Mouse (Mus musculus) gastrocnemius, adult 18-20 months (tissue): Measurements from ENCODE around the gene AY074887. TPM values are rescaled to one million over a fixed set of nuclear protein-coding genes. Genes with fewer than 3 reads are reported as not detected.
A peak's percentile ranks its signal among the peaks of the same experiment; 100 is the strongest.
"Not testable (repeated sequence)": the region's sequence is repeated elsewhere in the genome, so short reads cannot be mapped to it uniquely, and the experiment has no call there.

Source experiments
- DNase-seq: peaks from one replicate; pipeline ENCODE4 v3.0.0; 2021; ENCODE audit warnings: low spot score
- long read RNA-seq, 2 experiments: library from polyadenylated mRNA; stranded (forward); transcript quantifications; one replicate each; pipeline ENCODE4 v2.0.0; 2021
- total RNA-seq, 2 experiments: library from RNA; stranded (reverse); gene quantifications; 2 replicates each; pipeline ENCODE4 v1.2.3; 2021

Gene AY074887
- not detected for total RNA-seq
- long read RNA-seq, experiment 1 = 0 reads
- long read RNA-seq, experiment 2 = 0 reads

- DNase-seq = peak; percentile 90
These were observed at the start of gene AY074887, which contains the start of gene Psma4 for GRCm38 (mm10) chr9:54950575-54951321. AY074887 (minus strand) TSS chr9:54950998. Psma4 (plus strand) TSS chr9:54950790.

DNA sequence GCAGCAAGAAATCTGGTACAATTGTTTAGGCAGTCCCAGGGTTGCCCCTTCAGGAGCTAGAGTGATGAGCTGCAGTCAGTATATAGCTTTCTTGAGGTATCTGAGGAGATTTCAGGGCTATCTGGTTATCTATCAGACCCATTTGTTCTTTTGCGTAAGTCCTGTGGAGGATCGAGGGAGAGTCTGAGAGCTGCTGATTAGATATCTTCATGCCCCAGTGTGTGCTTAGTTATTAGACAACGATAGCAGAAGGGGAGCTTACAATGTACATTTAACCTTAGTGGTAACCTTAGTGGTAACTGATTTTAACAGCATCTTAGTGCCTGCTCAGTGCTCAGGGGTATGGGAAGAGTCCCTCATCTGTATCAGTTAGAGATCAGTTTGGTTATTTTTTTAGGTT, 44.8 kb upstream of the AY074887 start:
- DNase-seq = no peak

GRCm38 (mm10) chr9:54994381-54994780, 43.6 kb upstream of the AY074887 start:
- no peak for DNase-seq

DNA sequence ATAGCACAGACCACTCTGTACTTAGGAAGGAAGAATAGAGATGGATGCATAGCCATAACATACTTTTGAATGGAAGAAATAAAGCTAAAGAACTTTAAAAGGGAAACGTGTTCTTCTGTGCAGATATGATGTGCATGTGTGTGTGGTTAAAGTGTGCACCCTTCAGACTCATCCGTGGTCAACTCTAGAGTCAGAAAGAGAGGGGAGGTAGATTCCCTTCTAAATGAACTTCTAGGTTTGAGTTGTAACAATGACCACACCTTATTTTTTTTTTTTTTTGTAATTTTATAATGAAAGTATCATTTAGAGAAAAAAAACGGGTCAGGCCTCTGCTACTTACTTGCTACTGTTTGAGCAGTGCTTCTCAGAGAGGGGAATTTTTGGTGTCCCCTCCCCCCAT, 39.6 kb upstream of the AY074887 start:
- DNase-seq = no peak

DNA sequence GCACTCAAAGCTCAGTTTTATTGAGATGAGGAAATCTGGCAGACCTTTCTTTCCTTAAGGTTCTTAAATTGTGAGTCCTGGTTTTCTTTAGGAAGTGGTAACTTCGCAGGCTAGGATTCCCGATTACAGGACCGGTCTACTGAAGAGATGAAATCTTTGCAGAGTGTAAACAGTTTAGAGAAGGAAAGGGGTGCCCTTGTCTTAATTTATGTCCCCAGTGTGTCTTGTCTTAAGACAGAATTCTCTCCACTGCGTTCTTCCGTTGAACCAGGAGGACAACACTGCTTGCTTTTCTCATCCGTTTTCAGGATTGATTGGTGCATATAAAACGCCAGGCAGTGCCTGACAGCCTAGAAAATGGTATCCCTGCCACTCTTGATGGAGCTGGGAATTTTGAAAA, 31.6 kb upstream of the AY074887 start:
- no peak for DNase-seq

DNA sequence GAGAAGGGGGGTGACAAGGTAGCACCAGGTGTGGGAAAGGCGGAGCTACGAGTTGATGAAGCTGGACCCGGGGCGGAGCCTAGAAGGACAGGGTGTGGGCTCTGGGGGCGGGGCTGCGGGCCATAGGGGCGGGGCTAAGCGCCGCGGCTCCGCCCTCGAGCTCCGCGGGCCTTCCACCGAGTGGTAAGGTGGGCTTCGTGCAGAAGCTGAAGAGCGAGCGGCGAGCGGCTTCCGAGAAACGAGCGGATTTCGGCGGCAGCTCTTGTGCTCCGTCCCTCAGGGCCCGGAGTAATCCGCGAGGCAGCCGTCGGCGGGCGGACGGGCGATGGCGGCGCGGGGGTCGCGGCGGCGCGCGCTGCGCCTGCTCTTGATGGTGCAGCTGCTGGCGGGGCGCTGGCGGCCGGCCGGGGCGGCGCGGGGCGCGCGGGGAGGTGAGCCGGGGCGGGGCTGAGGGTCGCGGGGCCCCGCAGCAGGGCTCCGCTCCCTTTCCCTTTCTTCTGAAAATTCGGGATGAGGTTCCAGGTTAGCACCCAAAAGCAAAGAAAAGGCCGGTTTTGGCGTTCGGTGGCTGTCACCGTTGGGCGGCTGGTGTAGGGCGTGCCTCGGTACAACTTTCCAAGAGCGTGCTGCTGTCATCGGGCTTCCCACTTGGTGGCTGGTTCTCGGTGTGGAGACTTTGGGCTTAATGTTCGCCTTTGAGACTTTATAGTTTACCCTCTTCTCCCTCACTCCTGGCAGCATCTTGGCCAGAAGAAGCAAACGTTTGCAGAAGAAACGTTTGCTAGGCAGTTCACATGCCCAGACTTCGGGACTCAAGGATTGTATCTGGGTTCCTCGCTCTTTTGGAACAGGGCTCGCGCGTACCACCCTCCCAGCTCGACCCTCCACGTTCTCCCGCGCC, 30.7 kb upstream of the AY074887 start:
- no peak for DNase-seq

GRCm38 (mm10) chr9:54980674-54981073, 29.9 kb upstream of the AY074887 start, which contains the start of gene Chrna5:
Chrna5 (plus strand) TSS chr9:54980880.
- no peak for DNase-seq

DNA sequence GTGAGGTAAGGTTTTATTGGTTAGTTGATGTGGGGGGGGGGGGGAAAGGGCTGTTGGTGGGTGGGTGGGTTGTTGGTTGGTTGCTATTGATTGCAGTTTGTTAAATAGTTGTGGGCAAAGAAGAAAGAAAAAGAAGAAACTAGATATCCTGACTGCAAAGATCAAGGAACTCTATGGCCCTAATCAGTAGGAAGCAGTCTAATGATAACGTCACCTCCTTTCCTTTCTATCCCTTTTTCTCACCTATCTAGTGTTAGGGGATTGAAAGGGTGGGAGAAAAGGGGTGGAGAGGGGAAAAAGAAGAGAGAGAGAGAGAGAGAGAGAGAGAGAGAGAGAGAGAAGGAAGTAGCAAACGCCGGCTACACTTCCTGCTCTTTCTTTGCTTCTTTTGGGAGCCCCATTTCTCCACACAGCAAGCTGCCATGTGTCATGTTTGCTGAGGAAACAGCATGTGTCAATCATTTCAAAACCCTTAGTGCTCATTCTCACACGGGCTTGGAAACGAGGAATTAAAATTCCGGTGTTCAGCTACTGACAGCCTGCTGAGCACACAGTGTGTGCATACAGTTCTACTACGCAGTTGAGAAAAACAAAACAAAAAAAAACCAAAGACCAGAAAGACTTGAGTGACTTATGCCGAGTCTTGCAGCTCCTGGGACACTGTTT, 19.3 kb upstream of the AY074887 start:
- no peak for DNase-seq

- no peak for DNase-seq
These were observed 12.9 kb upstream of the AY074887 start for GRCm38 (mm10) chr9:54963669-54964068.

GRCm38 (mm10) chr9:54961059-54961458, 10.3 kb upstream of the AY074887 start:
- no peak for DNase-seq

DNA sequence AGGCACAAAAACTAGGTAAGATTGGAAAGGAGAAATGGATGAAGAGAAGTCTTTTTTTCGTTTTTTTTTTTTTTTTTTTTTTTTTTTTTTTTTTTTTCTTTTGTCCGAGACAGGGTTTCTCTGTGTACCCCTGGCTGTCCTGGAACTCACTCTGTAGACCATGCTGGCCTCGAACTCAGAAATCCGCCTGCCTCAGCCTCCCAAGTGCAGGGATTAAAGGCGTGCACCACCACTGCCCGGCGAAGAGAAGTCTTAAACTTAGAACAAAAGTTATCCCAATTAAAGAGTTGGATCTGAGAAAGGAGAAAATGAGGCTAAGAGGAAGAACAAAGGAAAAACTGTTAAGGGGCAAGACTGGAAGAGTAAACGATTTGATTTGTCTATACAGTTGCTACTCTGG, 636 bp downstream of the AY074887 start:
- DNase-seq = not testable (repeated sequence)

GRCm38 (mm10) chr9:54949465-54949864, 1.3 kb downstream of the AY074887 start:
- peak; percentile 41 for DNase-seq

DNA sequence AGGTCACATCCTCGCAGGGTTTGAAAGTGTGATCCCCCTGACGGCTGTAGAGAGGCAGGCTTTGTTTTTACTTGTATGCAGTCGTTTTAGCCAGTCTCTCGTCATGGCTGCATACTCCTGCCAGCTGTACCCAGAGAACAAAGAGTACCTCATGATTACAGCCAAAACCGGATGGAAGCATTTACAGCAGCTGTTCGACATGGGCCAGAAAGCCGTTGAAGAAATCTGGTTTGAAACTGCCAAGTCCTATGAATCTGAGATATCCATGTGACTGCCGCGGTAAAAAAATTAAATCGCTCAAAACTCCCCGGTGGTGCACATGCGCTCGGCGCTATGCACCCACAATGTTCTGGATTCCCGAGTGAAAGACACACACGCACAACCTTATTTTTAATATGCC, 4.5 kb downstream of the AY074887 start:
- DNase-seq = no peak

- no peak for DNase-seq
These were observed 6.3 kb downstream of the AY074887 start for GRCm38 (mm10) chr9:54944467-54944866.

DNA sequence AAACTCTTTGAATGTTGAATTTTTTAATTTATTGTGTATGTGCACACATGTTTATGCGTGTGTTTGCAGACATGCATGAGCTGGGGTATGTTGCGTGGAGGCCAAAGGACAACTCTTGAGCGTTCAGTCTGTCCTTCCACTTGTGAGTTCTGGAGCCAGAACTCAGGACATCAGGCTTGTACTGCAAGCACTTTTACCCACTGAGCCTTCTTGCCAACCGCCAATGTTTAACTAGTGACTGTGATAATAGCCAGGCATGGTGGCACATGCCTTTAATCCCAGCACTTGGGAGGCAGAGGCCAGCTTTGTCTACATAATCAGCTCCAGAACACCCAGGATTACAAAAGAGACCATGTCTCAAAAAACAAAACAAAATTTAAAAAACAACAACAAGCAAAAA, 8.7 kb downstream of the AY074887 start:
- DNase-seq = no peak

DNA sequence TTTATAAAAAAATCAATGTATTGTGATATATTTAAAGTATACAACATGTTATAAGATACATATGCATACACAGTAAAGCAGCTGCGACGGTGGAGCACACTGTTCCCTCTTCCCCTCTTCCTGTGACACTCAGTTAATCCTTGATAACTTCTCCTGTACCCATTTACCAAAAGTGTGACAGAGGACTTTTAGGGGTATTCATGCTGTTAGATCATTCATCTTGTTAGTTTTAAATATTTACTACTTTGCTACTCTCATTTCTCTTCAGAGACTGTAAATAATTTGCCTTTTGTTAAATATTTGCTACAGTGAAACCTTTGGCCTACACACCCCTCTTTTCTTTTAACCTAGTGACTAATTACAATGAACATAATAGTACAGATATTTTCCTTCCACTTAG, 18.4 kb downstream of the AY074887 start:
- DNase-seq = no peak

DNA sequence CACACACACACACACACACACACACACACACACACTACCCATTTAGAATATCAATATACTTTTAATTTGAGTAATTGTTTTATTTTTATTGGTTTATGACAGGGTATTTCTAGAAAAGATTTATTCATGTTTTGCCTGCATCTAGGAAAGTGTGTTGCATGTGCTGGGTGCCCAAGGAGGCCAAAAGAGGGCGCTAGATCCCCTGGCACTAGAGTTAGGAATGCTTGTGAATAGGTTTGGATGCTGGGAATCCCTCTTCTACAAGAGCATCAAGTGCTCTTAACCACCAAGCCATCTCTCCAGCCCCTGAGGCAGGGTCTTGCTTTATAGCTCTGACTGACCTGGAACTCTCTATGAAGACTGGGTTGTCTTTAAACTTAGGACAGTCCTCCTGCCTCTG, 19.0 kb downstream of the AY074887 start:
- DNase-seq = no peak

DNA sequence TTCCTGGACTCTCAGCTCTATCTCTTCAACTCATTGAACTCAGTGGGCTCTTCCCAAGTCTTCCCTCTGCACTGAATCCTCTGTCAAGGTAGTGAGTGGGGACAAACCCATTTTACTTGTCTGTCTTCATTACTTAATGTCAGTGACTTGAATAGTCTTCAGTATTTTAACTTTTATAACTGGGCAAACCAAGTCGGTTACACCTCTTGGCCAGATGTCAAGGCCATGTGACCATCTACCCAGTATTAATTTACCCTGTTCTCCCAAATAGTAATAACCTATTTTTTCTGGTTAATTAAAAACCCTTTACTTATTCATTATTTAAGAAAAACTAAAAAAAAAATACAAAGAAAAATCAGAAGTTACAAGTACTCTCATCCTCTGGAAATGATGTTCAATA, 20.1 kb downstream of the AY074887 start:
- no peak for DNase-seq

- DNase-seq = no peak
These were observed 30.9 kb downstream of the AY074887 start for GRCm38 (mm10) chr9:54919946-54920345.

GRCm38 (mm10) chr9:54918781-54919180, 32.0 kb downstream of the AY074887 start:
- DNase-seq = no peak

- no peak for DNase-seq
These were observed 32.6 kb downstream of the AY074887 start for GRCm38 (mm10) chr9:54918191-54918590.
